ENCODE assay signal across 28 mouse cellular contexts in the genomic region with DNA sequence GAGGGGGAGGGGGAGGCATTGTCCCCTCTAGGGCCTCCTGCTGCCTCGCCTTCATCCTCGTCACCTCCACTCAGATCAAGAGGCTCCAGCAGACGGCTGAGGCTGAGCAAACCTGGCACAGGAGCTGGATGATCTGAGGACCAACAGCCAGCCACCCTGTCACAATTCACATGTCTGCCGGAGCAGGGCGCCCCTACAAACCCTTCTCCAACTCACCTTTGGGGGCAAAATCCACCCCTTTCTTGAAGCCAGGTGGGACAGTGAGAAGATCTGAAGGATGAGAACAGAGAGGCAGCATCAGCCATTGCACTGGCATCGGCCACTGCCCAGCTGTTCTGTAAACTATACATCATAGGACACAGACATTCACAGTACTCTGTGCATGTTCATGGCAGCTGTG. TPM values are rescaled to one million over a fixed set of nuclear protein-coding genes. Genes with fewer than 3 reads are reported as not detected.
"Had no signal": no experiment of that assay in that cellular context is flagged by ENCODE, and none has a peak within 500 bp of the region (broad histone marks: within the 10 kb centered on the region; RNA-seq: fewer than 3 reads in every experiment).

No protein-coding gene starts in this region.

- H3K27me3 ChIP-seq: heart, embryonic 12.5 days; heart, embryonic 15.5 days; hindbrain, embryonic 13.5 days; hindbrain, embryonic 15.5 days; kidney, embryonic 15.5 days; limb, embryonic 12.5 days; liver, embryonic 13.5 days; liver, embryonic 15.5 days had no signal

- H3K4me2 ChIP-seq: heart, embryonic 12.5 days; heart, embryonic 15.5 days; hindbrain, embryonic 13.5 days; hindbrain, embryonic 15.5 days; kidney, embryonic 15.5 days; limb, embryonic 12.5 days; liver, embryonic 11.5 days; liver, embryonic 13.5 days; liver, embryonic 15.5 days had no signal

- H3K9ac ChIP-seq: heart, embryonic 12.5 days; heart, embryonic 15.5 days; hindbrain, embryonic 13.5 days; hindbrain, embryonic 15.5 days; kidney, embryonic 15.5 days; limb, embryonic 12.5 days; liver, embryonic 13.5 days; liver, embryonic 15.5 days; liver, postnatal 0 days had no signal

- H3K4me3 ChIP-seq: heart, embryonic 10.5 days; heart, embryonic 12.5 days; heart, embryonic 15.5 days; hindbrain, embryonic 13.5 days; hindbrain, embryonic 15.5 days; kidney, embryonic 15.5 days; limb, embryonic 12.5 days; liver, embryonic 13.5 days; liver, embryonic 15.5 days had no signal

- H3K9me3 ChIP-seq: heart, embryonic 10.5 days; heart, embryonic 12.5 days; heart, embryonic 15.5 days; hindbrain, embryonic 13.5 days; hindbrain, embryonic 15.5 days; kidney, embryonic 15.5 days; limb, embryonic 12.5 days; liver, embryonic 13.5 days; liver, embryonic 15.5 days had no signal

- DNase-seq: gastrocnemius, postnatal 14 days; gastrocnemius, postnatal 36 days; heart, adult 18-20 months; kidney, adult 11 months; kidney, adult 2 months; kidney, adult 9 months; kidney, postnatal 14 days; kidney, postnatal 36 days; layer of hippocampus, adult 9-11 months; layer of hippocampus, postnatal 36 days; left cerebral cortex, postnatal 4 days; liver; liver, embryonic 13.5 days; liver, postnatal 0 days had no signal

- ATAC-seq: hindbrain, postnatal 0 days; intestine, embryonic 16.5 days; liver, postnatal 0 days had no signal

- H3K27ac ChIP-seq: heart, embryonic 10.5 days; heart, embryonic 15.5 days; hindbrain, embryonic 13.5 days; hindbrain, embryonic 15.5 days; hindbrain, postnatal 0 days; kidney, embryonic 15.5 days; kidney, postnatal 0 days; limb, embryonic 12.5 days; liver, embryonic 13.5 days; liver, embryonic 15.5 days had no signal

RNA-seq across cellular contexts. Expression of a gene that starts 15.1 kb away (rescaled TPM):
- total RNA-seq: hematopoietic stem cell, adult 5-6 weeks; layer of hippocampus, adult 18-20 months had no signal
